Mouse (Mus musculus): Measurements from ENCODE around the gene Bmt2. TPM values are rescaled to one million over a fixed set of nuclear protein-coding genes. Genes with fewer than 3 reads are reported as not detected.

Gene Bmt2
- polyA plus RNA-seq, 1 experiment from 2014 or later, result 21.3 TPM

GRCm38 (mm10) chr6:13607621-13608493 is 69.9 kb downstream of the Bmt2 start, which contains the start of gene Tmem168:
TSS of gene Tmem168 (minus strand) at chr6:13608100.
- peak within 1 kb of the TSS; percentile 68 for H3K4me2 ChIP-seq (ENCODE audit: low read length)
- ATAC-seq (peak; percentile 96), DNase-seq (ENCODE audit: low spot score) (peak; percentile 92)
- no peaks in the 10 kb centered on the region for H3K36me3 ChIP-seq (ENCODE audit: control insufficient read depth, insufficient read depth, low read length)
- H3K4me3 ChIP-seq (ENCODE audit: low read depth, low read length), result peak within 1 kb of the TSS; percentile 78
- no peaks in the 10 kb centered on the region for H3K27me3 ChIP-seq (replicated peaks; ENCODE audit: control insufficient read depth, insufficient read depth, low read length)
- H3K9me3 ChIP-seq (replicated peaks; ENCODE audit: control insufficient read depth, low read length), result no peaks in the 10 kb centered on the region
- peak within 1 kb of the TSS; percentile 90 for H3K9ac ChIP-seq (ENCODE audit: low read length)
- H3K27ac ChIP-seq (ENCODE audit: low read depth, low read length), result peak within 1 kb of the TSS; percentile 92
- peaks cover 5% of the 10 kb centered on the region for H3K4me1 ChIP-seq (ENCODE audit: control insufficient read depth, insufficient read depth, low read length)
- 2% methylated on average over 68 of the region's 71 CpGs for WGBS

- H3K9me3 ChIP-seq (replicated peaks; ENCODE audit: control insufficient read depth, low read length), result no peaks in the 10 kb centered on the region
- WGBS, result 16% methylated on average over 15 of the region's 15 CpGs
- H3K27ac ChIP-seq (ENCODE audit: low read depth, low read length), result peak overlapping the region; percentile 92
- H3K4me1 ChIP-seq (ENCODE audit: control insufficient read depth, insufficient read depth, low read length), result peaks cover 5% of the 10 kb centered on the region
- no peak for DNase-seq (ENCODE audit: low spot score)
- H3K9ac ChIP-seq (ENCODE audit: low read length), result peak overlapping the region; percentile 90
- no peak; the same call in 1 of the 2 replicates for ATAC-seq
- H3K4me3 ChIP-seq (ENCODE audit: low read depth, low read length), result peak overlapping the region; percentile 78
- 0 out of 2 replicates have a peak, but pooled peaks cover 3% of the 10 kb centered on the region for H3K36me3 ChIP-seq (ENCODE audit: control insufficient read depth, insufficient read depth, low read length)
- H3K4me2 ChIP-seq (ENCODE audit: low read length), result peak overlapping the region; percentile 68
- H3K27me3 ChIP-seq (replicated peaks; ENCODE audit: control insufficient read depth, insufficient read depth, low read length), result no peaks in the 10 kb centered on the region
Observed at GRCm38 (mm10) chr6:13606921-13607620, 70.7 kb downstream of the Bmt2 start.

- ATAC-seq (no peak), DNase-seq (ENCODE audit: low spot score) (no peak)
- Histone ChIP-seq H3K9ac (ENCODE audit: low read length) (peak overlapping the region; percentile 90; the same call in 1 of the 2 replicates), H3K27ac (ENCODE audit: low read depth, low read length) (no peak overlapping the region), H3K27me3 (replicated peaks; ENCODE audit: control insufficient read depth, insufficient read depth, low read length) (no peaks in the 10 kb centered on the region), H3K4me2 (ENCODE audit: low read length) (peak overlapping the region; percentile 68; the same call in 1 of the 2 replicates), H3K4me3 (ENCODE audit: low read depth, low read length) (peak overlapping the region; percentile 78; the same call in 1 of the 2 replicates), H3K4me1 (ENCODE audit: control insufficient read depth, insufficient read depth, low read length) (peaks cover 9% of the 10 kb centered on the region), H3K36me3 (ENCODE audit: control insufficient read depth, insufficient read depth, low read length) (0 out of 2 replicates have a peak, but pooled peaks cover 7% of the 10 kb centered on the region), H3K9me3 (replicated peaks; ENCODE audit: control insufficient read depth, low read length) (no peaks in the 10 kb centered on the region)
- WGBS, result 81% methylated on average over 4 of the region's 4 CpGs
Observed at GRCm38 (mm10) chr6:13606394-13606793, 71.4 kb downstream of the Bmt2 start.

GRCm38 (mm10) chr6:13603134-13603533 is 74.6 kb downstream of the Bmt2 start:
- Histone ChIP-seq H3K36me3 (ENCODE audit: control insufficient read depth, insufficient read depth, low read length) (0 out of 2 replicates have a peak, but pooled peaks cover 7% of the 10 kb centered on the region), H3K9me3 (replicated peaks; ENCODE audit: control insufficient read depth, low read length) (no peaks in the 10 kb centered on the region), H3K9ac (ENCODE audit: low read length) (no peak overlapping the region), H3K4me2 (ENCODE audit: low read length) (no peak overlapping the region), H3K4me3 (ENCODE audit: low read depth, low read length) (no peak overlapping the region), H3K27ac (ENCODE audit: low read depth, low read length) (no peak overlapping the region), H3K27me3 (replicated peaks; ENCODE audit: control insufficient read depth, insufficient read depth, low read length) (no peaks in the 10 kb centered on the region), H3K4me1 (ENCODE audit: control insufficient read depth, insufficient read depth, low read length) (peaks cover 9% of the 10 kb centered on the region)
- DNase-seq (ENCODE audit: low spot score) (no peak), ATAC-seq (no peak)
- 97% methylated on average over 6 of the region's 6 CpGs for WGBS

GRCm38 (mm10) chr6:13601587-13601986 is 76.2 kb downstream of the Bmt2 start:
- Histone ChIP-seq H3K9me3 (replicated peaks; ENCODE audit: control insufficient read depth, low read length) (no peaks in the 10 kb centered on the region), H3K36me3 (ENCODE audit: control insufficient read depth, insufficient read depth, low read length) (0 out of 2 replicates have a peak, but pooled peaks cover 7% of the 10 kb centered on the region), H3K4me3 (ENCODE audit: low read depth, low read length) (no peak overlapping the region), H3K4me2 (ENCODE audit: low read length) (no peak overlapping the region), H3K27ac (ENCODE audit: low read depth, low read length) (no peak overlapping the region), H3K4me1 (ENCODE audit: control insufficient read depth, insufficient read depth, low read length) (peaks cover 5% of the 10 kb centered on the region), H3K9ac (ENCODE audit: low read length) (no peak overlapping the region), H3K27me3 (replicated peaks; ENCODE audit: control insufficient read depth, insufficient read depth, low read length) (no peaks in the 10 kb centered on the region)
- WGBS, result 86% methylated on average over 6 of the region's 6 CpGs
- ATAC-seq (no peak), DNase-seq (ENCODE audit: low spot score) (no peak)

GRCm38 (mm10) chr6:13598239-13598923 is 79.4 kb downstream of the Bmt2 start:
- Histone ChIP-seq H3K4me2 (ENCODE audit: low read length) (no peak overlapping the region), H3K4me1 (ENCODE audit: control insufficient read depth, insufficient read depth, low read length) (peaks cover 4% of the 10 kb centered on the region; the same call in 1 of the 2 replicates), H3K36me3 (ENCODE audit: control insufficient read depth, insufficient read depth, low read length) (peaks cover 17% of the 10 kb centered on the region; the same call in 1 of the 2 replicates), H3K4me3 (ENCODE audit: low read depth, low read length) (no peak overlapping the region), H3K27ac (ENCODE audit: low read depth, low read length) (no peak overlapping the region), H3K9ac (ENCODE audit: low read length) (no peak overlapping the region), H3K9me3 (replicated peaks; ENCODE audit: control insufficient read depth, low read length) (no peaks in the 10 kb centered on the region), H3K27me3 (replicated peaks; ENCODE audit: control insufficient read depth, insufficient read depth, low read length) (no peaks in the 10 kb centered on the region)
- DNase-seq (ENCODE audit: low spot score), result no peak
- WGBS, result 83% methylated on average over 7 of the region's 7 CpGs
- no peak for ATAC-seq

GRCm38 (mm10) chr6:13592729-13593345 is 84.9 kb downstream of the Bmt2 start:
- no peak overlapping the region for H3K4me2 ChIP-seq (ENCODE audit: low read length)
- ATAC-seq (no peak), DNase-seq (ENCODE audit: low spot score) (no peak)
- H3K9ac ChIP-seq (ENCODE audit: low read length), result no peak overlapping the region
- H3K4me3 ChIP-seq (ENCODE audit: low read depth, low read length), result no peak overlapping the region
- no peak overlapping the region for H3K27ac ChIP-seq (ENCODE audit: low read depth, low read length)
- H3K36me3 ChIP-seq (ENCODE audit: control insufficient read depth, insufficient read depth, low read length), result peaks cover 34% of the 10 kb centered on the region
- 90% methylated on average over 4 of the region's 4 CpGs for WGBS
- H3K9me3 ChIP-seq (replicated peaks; ENCODE audit: control insufficient read depth, low read length), result no peaks in the 10 kb centered on the region
- no peaks in the 10 kb centered on the region for H3K27me3 ChIP-seq (replicated peaks; ENCODE audit: control insufficient read depth, insufficient read depth, low read length)
- H3K4me1 ChIP-seq (ENCODE audit: control insufficient read depth, insufficient read depth, low read length), result no peaks in the 10 kb centered on the region

- no peak overlapping the region for H3K9ac ChIP-seq (ENCODE audit: low read length)
- WGBS, result 56% methylated on average over 2 of the region's 2 CpGs
Observed at GRCm38 (mm10) chr6:13586560-13586959, 91.2 kb downstream of the Bmt2 start.

More at GRCm38 (mm10) chr6:13586560-13586959, 91.2 kb downstream of the Bmt2 start:
- H3K9me3 ChIP-seq (replicated peaks; ENCODE audit: control insufficient read depth, low read length), result no peaks in the 10 kb centered on the region
- no peak overlapping the region for H3K4me2 ChIP-seq (ENCODE audit: low read length)
- H3K4me1 ChIP-seq (ENCODE audit: control insufficient read depth, insufficient read depth, low read length), result no peaks in the 10 kb centered on the region
- no peak for ATAC-seq
- no peaks in the 10 kb centered on the region for H3K27me3 ChIP-seq (replicated peaks; ENCODE audit: control insufficient read depth, insufficient read depth, low read length)
- no peak overlapping the region for H3K4me3 ChIP-seq (ENCODE audit: low read depth, low read length)
- DNase-seq (ENCODE audit: low spot score), result no peak
- H3K36me3 ChIP-seq (ENCODE audit: control insufficient read depth, insufficient read depth, low read length), result peaks cover 25% of the 10 kb centered on the region
- no peak overlapping the region for H3K27ac ChIP-seq (ENCODE audit: low read depth, low read length)

Data from forebrain, embryonic 14.5 days (tissue).